Mouse (Mus musculus) ES-Bruce4 (cell line): ENCODE data around the gene D17Wsu92e. TPM values are rescaled to one million over a fixed set of nuclear protein-coding genes. Genes with fewer than 3 reads are reported as not detected.

Experiments
- H3K27ac ChIP-seq: 2 replicates; pipeline ENCODE4 v1.5.1; 2012; ENCODE audit warnings: low read length, inconsistent platforms; ENCODE audit not compliant: insufficient read depth
- H3K27me3 ChIP-seq: 2 replicates; pipeline ENCODE4 v1.6.1; 2012; ENCODE audit warnings: mild to moderate bottlenecking, low read length, inconsistent platforms; ENCODE audit not compliant: control insufficient read depth, poor library complexity, insufficient read depth, severe bottlenecking
- H3K36me3 ChIP-seq: 2 replicates; pipeline ENCODE4 v1.6.1; 2012; ENCODE audit warnings: inconsistent platforms, mild to moderate bottlenecking, low read length, moderate library complexity; ENCODE audit not compliant: control insufficient read depth, poor library complexity, insufficient read depth, severe bottlenecking
- H3K4me1 ChIP-seq: one replicate; pipeline ENCODE4 v1.8.1; 2011; ENCODE audit warnings: low read length; ENCODE audit not compliant: control insufficient read depth, insufficient read depth
- H3K4me3 ChIP-seq: 2 replicates; pipeline ENCODE4 v1.5.1; 2011; ENCODE audit warnings: low read depth, mild to moderate bottlenecking, low read length
- H3K9ac ChIP-seq: 2 replicates; pipeline ENCODE4 v1.6.1; 2012; ENCODE audit warnings: low read depth, mild to moderate bottlenecking, inconsistent platforms; ENCODE audit not compliant: poor library complexity, severe bottlenecking
- H3K9me3 ChIP-seq: replicated peaks from 2 replicates; pipeline ENCODE4 v1.6.1; 2012; ENCODE audit warnings: mild to moderate bottlenecking, low read length, inconsistent platforms; ENCODE audit not compliant: control insufficient read depth, poor library complexity, insufficient read depth, severe bottlenecking
- CTCF ChIP-seq: IDR thresholded peaks from one replicate; pipeline ENCODE4 v1.8.1; 2011; ENCODE audit warnings: low read depth, low read length
- EP300 ChIP-seq: IDR thresholded peaks from 2 replicates; pipeline ENCODE4 v1.6.1; 2011; ENCODE audit warnings: low read depth, low read length; ENCODE audit not compliant: insufficient read depth
- POLR2A ChIP-seq: IDR thresholded peaks from one replicate; pipeline ENCODE4 v1.8.1; 2011; ENCODE audit warnings: low read length; ENCODE audit not compliant: insufficient read depth
- polyA plus RNA-seq: library from polyadenylated mRNA; stranded (reverse); fragments of >200 nt; gene quantifications from 2 replicates; pipeline ENCODE4 v1.2.4, GENCODE M21; 2011; ENCODE audit warnings: low read depth; ENCODE audit not compliant: missing spikeins, insufficient read depth, insufficient read length

Gene D17Wsu92e
- polyA plus RNA-seq, 1 experiment: 90.6 TPM

GRCm38 (mm10) chr17:27804156-27804690, 16.2 kb downstream of the D17Wsu92e start:
- Histone ChIP-seq H3K9ac (no peak overlapping the region), H3K36me3 (no peaks in the 10 kb centered on the region), H3K9me3 (no peaks in the 10 kb centered on the region), H3K4me3 (no peak overlapping the region), H3K27ac (no peak overlapping the region), H3K27me3 (no peaks in the 10 kb centered on the region), H3K4me1 (peaks cover 6% of the 10 kb centered on the region)
- TF ChIP-seq CTCF: no peak
- TF ChIP-seq EP300: no peak

- H3K27ac ChIP-seq: no peak overlapping the region
- no peak overlapping the region for H3K9ac ChIP-seq
- H3K9me3 ChIP-seq: no peaks in the 10 kb centered on the region
- H3K27me3 ChIP-seq: no peaks in the 10 kb centered on the region
- H3K4me1 ChIP-seq: peaks cover 6% of the 10 kb centered on the region
- TF ChIP-seq CTCF (peak; percentile 27), EP300 (no peak), POLR2A (no peak)
- no peak overlapping the region for H3K4me3 ChIP-seq
- H3K36me3 ChIP-seq: no peaks in the 10 kb centered on the region
These were observed 16.7 kb downstream of the D17Wsu92e start for GRCm38 (mm10) chr17:27803752-27804151.

- Histone ChIP-seq H3K4me3 (no peak overlapping the region), H3K9me3 (no peaks in the 10 kb centered on the region), H3K4me1 (peaks cover 6% of the 10 kb centered on the region), H3K27ac (peak overlapping the region; percentile 91), H3K27me3 (no peaks in the 10 kb centered on the region), H3K9ac (peak overlapping the region; percentile 34; the same call in 1 of the 2 replicates), H3K36me3 (no peaks in the 10 kb centered on the region)
- TF ChIP-seq CTCF: no peak
- no peak for TF ChIP-seq EP300
- no peak for TF ChIP-seq POLR2A
These were observed 19.5 kb downstream of the D17Wsu92e start for GRCm38 (mm10) chr17:27800710-27801648.

GRCm38 (mm10) chr17:27799771-27800584, 20.5 kb downstream of the D17Wsu92e start:
- Histone ChIP-seq H3K9ac (peak overlapping the region; percentile 33), H3K27ac (peak overlapping the region; percentile 89), H3K9me3 (no peaks in the 10 kb centered on the region), H3K36me3 (no peaks in the 10 kb centered on the region), H3K27me3 (no peaks in the 10 kb centered on the region), H3K4me3 (peak overlapping the region; percentile 42), H3K4me1 (peaks cover 4% of the 10 kb centered on the region)
- no peak for TF ChIP-seq POLR2A
- peak; percentile 95 for TF ChIP-seq EP300

GRCm38 (mm10) chr17:27797341-27797872, 23.0 kb downstream of the D17Wsu92e start:
- TF ChIP-seq CTCF (no peak), POLR2A (no peak), EP300 (no peak)
- no peaks in the 10 kb centered on the region for H3K4me1 ChIP-seq
- H3K36me3 ChIP-seq: no peaks in the 10 kb centered on the region
- 0 out of 2 replicates have a peak overlapping the region, but pooled peaks have one; percentile 5 for H3K4me3 ChIP-seq
- H3K27ac ChIP-seq: peak overlapping the region; percentile 43; the same call in 1 of the 2 replicates
- no peak overlapping the region for H3K9ac ChIP-seq
- H3K9me3 ChIP-seq: no peaks in the 10 kb centered on the region
- H3K27me3 ChIP-seq: no peaks in the 10 kb centered on the region
